Mouse (Mus musculus): ENCODE data around the gene Lax1. TPM values are rescaled to one million over a fixed set of nuclear protein-coding genes. Genes with fewer than 3 reads are reported as not detected.
"Not testable (repeated sequence)": the region's sequence is repeated elsewhere in the genome, so short reads cannot be mapped to it uniquely, and the experiment has no call there.

The Lax1 gene
- total RNA-seq, 4 experiments from 2014 or later, result not detected

- DNase-seq (ENCODE audit: low spot score in 2 of 2), result no peak
These were observed 1.1 kb upstream of the Lax1 start for GRCm38 (mm10) chr1:133691046-133691445.

DNA sequence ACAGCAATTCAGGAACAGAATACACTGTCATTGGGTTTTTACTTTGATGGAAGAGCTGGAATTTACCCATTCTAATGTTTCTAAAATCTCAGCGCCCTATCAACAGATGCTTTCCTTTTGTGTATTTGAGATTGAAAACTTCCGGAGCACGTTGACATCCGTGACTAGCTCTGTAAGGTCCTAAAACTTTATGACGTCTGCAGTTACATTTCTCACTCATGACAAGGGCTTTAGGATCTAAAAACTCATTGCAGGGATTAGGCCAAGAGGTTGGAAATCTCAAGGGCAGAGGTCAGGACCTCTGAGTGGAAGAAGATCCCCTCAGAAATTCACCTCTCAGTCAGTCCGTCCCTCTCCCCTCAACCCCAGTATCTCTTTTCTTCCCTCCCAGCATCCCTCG is 1.6 kb downstream of the Lax1 start:
- DNase-seq (ENCODE audit: low spot score in 2 of 2), result no peak

GRCm38 (mm10) chr1:133685749-133686519 is 4.0 kb downstream of the Lax1 start:
- peak; percentile 65 to 83 for DNase-seq (ENCODE audit: low spot score in 2 of 2)

DNA sequence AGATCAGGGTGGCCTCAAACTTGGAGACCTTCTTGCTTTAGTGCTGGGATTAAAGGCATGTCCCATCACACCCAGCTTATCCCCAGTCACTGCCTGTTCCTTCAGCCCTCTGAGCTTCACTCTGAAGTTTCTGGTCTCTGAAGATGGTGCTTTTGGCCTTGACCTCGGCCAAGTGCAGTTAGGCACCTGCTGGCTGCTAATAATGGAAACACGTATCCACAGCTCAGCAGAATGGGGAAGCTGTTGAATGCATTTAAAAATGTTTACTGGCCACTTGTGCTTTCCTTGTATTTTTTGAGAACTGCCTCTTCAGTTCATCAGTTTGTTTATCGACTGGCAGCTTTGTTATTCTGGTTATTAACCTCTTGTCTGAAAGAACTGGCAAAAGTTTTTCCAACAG is 18.1 kb downstream of the Lax1 start:
- DNase-seq (ENCODE audit: low spot score in 2 of 2), result no peak

DNA sequence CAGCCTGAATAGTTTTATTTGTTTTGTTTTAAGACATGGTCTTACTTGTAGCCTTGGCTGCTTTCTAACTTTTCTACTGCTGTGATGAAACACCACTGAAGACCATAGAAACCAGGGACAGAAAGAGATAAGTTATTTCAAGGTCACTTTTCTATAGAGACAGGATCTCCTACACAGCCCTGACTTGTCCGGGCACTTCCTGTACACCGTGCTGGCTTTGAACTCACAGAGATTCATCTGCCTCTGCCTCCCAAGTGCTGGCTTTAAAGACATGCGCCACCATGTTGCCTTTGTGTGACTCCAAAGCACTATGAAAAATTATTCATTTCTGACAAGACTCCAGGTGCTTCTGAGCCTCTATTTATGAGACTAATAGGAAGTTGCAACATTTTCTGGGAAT is 18.6 kb downstream of the Lax1 start:
- DNase-seq (ENCODE audit: low spot score in 2 of 2), result no peak

- DNase-seq (ENCODE audit: low spot score in 2 of 2), result no peak
These were observed 19.1 kb downstream of the Lax1 start for GRCm38 (mm10) chr1:133670776-133671175.

DNA sequence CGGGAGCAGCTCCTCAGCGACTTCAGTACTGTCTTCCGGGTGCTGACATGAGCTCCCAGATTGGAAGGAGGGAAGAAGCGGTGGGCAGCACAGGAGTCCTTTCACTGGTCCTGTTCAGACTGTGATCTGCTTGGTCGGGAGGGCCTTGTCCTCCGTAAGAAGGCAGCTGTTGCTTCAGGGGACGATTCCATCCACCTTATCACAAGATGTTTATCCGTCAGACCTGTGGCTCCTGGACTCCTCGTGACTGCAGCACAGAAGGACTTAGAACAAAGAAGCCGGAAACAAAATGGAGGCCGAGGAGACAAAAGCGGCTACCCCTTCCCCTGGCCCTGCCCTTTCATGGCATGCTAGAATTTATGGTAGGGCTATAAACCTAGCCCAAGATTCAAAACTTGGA is 19.7 kb downstream of the Lax1 start:
- DNase-seq (ENCODE audit: low spot score in 2 of 2), result no peak

DNA sequence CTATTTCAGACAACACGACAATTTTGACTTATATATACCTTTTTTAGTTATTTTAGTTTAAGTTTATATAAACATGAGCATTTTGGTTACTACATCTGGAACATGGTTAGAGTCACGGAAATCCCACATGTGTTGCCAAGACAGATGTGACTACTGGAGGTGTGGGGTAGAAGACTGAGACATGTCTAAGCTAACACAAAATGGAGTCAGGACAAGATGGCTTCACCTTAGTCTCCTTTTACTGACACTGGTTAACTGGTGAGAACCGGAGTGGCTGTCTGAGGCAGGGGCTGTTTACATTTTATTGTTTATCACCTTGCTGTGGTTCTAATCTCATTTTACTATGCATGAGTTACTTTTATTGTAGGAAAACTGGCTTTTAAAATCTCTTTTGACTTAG is 21.3 kb downstream of the Lax1 start:
- no peak for DNase-seq (ENCODE audit: low spot score in 2 of 2)

DNA sequence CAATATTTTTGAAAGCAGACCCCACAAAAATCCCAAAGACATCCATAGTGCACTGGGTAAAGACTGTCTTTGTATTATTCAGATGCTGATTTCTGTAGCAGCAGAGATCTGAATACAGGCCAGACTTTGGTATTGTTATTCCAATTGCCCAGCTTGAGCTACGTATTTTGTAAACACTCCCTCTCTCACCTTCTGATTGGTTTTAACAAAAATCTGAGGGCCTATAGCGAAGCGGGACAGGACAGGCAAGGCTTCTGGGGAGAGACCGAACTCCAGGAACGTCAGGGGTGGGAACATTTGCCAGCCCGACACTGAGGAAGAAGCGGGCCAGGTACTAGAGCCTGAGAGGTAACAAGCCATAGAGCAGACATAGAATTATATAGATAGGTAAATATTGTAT is 22.2 kb downstream of the Lax1 start:
- DNase-seq (ENCODE audit: low spot score in 2 of 2), result no peak

DNA sequence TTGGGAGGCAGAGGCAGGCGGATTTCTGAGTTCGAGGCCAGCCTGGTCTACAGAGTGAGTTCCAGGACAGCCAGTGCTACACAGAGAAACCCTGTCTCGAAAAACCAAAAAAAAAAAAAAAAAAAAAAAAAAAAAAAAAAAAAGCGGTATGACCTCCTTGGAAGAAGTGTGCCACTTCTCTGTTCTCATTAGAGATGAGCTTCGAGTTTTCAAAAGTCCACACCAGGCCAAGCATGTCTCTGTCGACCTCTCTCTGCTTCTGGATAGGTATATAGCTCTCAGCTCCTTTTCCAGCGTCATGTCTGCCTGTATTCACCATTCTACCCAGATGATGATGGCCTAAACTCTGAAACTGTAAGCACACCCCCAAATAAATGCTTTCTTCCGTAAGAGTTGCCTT is 24.2 kb downstream of the Lax1 start:
- DNase-seq (ENCODE audit: low spot score in 2 of 2), result not testable (repeated sequence)

DNA sequence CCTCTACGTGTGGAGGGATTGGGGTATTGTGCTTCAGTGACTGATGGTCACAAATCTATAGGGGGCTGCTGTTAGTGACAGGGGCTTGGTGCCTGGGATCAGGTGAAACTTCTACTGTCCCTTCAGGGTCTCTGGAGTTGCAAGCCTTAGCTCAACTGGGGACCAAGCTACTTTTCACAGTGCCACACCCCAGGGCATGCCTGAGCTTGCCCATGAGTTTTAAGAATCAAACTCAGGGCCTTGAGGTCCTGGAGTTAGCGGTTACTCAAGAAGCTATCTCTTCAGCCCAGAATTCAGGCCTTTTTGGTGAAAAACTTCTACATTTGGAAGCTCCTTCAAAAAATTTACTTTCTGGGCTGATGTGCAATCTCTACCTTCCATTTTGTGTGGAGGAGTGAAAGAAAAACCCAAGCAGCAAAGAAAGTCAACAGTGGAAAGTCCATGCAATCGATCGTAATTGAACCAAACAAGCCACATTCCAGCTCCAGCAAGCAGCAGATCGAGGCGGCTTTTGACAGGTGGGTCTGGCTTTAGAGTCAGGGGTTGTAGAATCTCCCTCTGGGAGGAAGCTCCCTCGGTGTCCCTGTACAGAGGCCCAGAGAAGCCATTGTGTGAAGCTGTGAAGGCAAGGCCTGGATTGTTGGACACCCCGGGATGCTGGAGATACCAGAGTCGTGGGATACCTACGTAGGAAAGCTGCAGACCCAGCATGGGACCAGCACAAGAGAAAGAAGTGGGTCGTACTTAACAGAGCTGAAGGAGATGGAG is 25.5 kb downstream of the Lax1 start:
- no peak for DNase-seq (ENCODE audit: low spot score in 2 of 2)

DNA sequence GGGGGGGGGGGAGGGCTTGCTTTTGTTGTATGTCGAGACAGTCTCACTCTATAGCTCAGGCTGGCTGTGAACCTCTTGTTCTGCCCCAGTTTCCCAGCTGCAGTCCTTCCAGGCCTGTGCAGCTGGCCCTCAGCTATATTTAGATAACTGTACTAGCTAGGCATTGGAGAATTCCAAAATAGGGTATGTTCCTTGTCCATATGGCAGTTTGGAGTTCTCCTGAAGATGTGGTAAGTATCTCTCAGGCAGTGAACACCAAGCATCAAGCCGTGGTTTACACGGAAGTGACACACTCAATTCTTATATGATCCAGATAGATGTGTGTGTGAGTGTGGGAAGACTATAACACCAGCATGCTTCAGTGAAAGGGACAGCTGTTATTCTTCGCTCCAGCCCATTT is 26.5 kb downstream of the Lax1 start:
- DNase-seq (ENCODE audit: low spot score in 2 of 2), result no peak

GRCm38 (mm10) chr1:133662941-133663340 is 27.0 kb downstream of the Lax1 start:
- no peak for DNase-seq (ENCODE audit: low spot score in 2 of 2)

- peak; percentile 84 to 89 for DNase-seq (ENCODE audit: low spot score in 2 of 2)
These were observed 28.5 kb downstream of the Lax1 start, which contains the start of gene Gm38394 for GRCm38 (mm10) chr1:133661203-133661933. Gene Gm38394, minus strand, starts transcription at chr1:133661318.

DNA sequence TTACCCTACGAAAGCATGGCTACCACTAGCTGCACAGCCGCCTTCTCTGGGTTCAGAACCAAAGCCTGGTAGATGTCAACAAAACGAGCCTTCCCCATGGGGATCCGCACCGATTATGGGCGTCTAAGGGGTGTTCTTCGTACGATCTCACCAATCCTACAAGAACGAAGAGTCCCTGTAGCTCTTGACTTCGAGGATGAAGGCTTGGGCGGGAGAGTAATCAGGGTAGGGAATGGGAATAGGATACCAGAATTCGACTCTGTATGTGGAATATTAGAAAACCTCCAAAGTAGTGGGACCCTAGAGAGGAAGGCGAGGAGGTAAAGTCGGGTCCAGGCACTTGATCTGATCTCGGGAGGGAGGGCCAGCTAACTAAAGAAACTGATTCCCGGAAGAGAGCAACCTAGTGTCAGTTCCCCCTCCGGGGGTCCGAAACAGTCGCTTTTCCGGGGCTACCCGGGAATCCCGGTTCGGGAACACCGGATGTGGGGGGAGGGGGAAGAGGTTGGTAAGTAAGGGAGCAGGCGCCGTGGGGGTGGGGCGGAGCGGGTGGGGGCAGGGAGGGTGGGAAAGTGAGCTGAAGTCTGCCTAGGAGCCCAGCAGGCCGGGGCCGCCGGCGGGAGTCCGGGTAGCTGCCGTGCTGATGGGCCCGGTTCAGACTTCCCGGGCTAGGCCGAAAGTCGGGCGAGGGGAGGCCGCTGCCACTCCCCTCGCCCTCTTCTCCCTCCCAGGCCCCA is 29.3 kb downstream of the Lax1 start, which contains the start of gene Zbed6:
Zbed6 (minus strand) TSS at position 420 of the 737 bp plus-strand sequence.
- DNase-seq (ENCODE audit: low spot score in 2 of 2), result peak; percentile 33 to 46

GRCm38 (mm10) chr1:133658878-133659277 is 31.0 kb downstream of the Lax1 start:
- DNase-seq (ENCODE audit: low spot score in 2 of 2), result no peak

DNA sequence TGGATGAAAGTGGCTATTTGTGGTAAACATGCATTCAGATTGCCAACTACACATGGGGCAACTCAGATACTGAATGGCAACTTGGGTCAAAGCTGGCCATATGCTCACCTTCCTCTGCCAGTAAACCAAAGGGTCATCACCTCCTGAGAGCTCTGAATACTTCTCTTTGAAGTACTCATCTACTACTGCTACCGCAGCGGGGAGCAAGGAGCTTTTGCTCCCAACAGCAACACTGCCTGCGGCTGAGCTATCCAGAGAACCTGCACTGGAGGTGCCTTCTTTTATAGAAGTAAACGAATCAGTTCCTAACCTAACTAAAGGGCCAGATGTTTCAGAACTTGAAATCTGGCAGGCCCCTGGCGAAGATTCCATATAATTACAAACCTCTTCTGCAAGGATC is 33.1 kb downstream of the Lax1 start:
- DNase-seq (ENCODE audit: low spot score in 2 of 2), result no peak

GRCm38 (mm10) chr1:133653033-133653432 is 36.9 kb downstream of the Lax1 start:
- no peak for DNase-seq (ENCODE audit: low spot score in 2 of 2)

GRCm38 (mm10) chr1:133650288-133651055 is 39.4 kb downstream of the Lax1 start:
- DNase-seq (ENCODE audit: low spot score in 2 of 2), result no peak

- DNase-seq (ENCODE audit: low spot score in 2 of 2), result no peak
These were observed 44.3 kb downstream of the Lax1 start for GRCm38 (mm10) chr1:133645652-133646051.
